Mouse (Mus musculus): Measurements from ENCODE around the gene Polg2. TPM values are rescaled to one million over a fixed set of nuclear protein-coding genes. Genes with fewer than 3 reads are reported as not detected.
A peak's percentile ranks its signal among the peaks of the same experiment; 100 is the strongest.

The Polg2 gene
- polyA plus RNA-seq, 1 experiment from 2014 or later = 13.8 TPM

- no peaks in the 10 kb centered on the region for H3K9me3 ChIP-seq (replicated peaks)
- H3K27ac ChIP-seq (replicated peaks) = no peak overlapping the region
- H3K36me3 ChIP-seq = no peaks in the 10 kb centered on the region
- WGBS = 78% methylated on average over 15 of the region's 15 CpGs
- no peak for ATAC-seq (ENCODE audit: insufficient number of reproducible peaks, low FRiP score, low TSS enrichment, low read depth)
- no peak overlapping the region for H3K4me3 ChIP-seq (replicated peaks)
- 0 out of 2 replicates have a peak, but pooled peaks cover 6% of the 10 kb centered on the region for H3K4me1 ChIP-seq
- H3K27me3 ChIP-seq = no peaks in the 10 kb centered on the region
- no peak overlapping the region for H3K9ac ChIP-seq
- H3K4me2 ChIP-seq (replicated peaks) = no peak overlapping the region
Measured at GRCm38 (mm10) chr11:106723611-106724125, 55.7 kb downstream of the Polg2 start.

DNA sequence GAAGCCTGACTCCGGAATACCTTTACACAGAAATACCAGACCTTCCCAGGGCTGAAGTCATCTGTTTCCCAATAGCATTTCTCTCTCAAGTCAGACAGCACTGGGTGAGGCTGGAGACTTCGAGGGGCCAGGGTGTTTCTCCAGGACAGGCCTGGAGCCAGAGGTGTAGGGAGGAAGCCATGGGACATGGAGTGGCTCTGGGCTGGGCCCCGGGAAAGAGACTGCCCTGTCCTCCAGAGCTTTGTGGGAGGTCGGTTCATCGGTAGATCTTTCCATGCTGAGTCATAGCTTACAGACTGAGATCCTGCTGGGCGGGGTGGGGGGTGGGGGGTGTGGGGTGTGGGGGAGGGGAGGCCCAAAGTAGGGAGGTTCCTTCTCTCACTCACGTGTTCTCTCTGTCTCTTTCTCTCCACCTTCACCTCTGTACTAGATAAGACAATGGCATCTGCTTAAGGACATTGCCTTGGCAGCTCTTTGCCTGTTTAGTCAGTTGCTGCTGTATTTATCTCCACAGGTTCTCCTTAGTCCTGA is 56.4 kb downstream of the Polg2 start:
- H3K27ac ChIP-seq (replicated peaks) = no peak overlapping the region
- no peak for ATAC-seq (ENCODE audit: insufficient number of reproducible peaks, low FRiP score, low TSS enrichment, low read depth)
- H3K4me2 ChIP-seq (replicated peaks) = no peak overlapping the region
- no peaks in the 10 kb centered on the region for H3K9me3 ChIP-seq (replicated peaks)
- 27% methylated on average over 7 of the region's 7 CpGs for WGBS
- no peaks in the 10 kb centered on the region for H3K36me3 ChIP-seq
- no peak overlapping the region for H3K4me3 ChIP-seq (replicated peaks)
- H3K27me3 ChIP-seq = no peaks in the 10 kb centered on the region
- H3K9ac ChIP-seq = no peak overlapping the region
- 0 out of 2 replicates have a peak, but pooled peaks cover 4% of the 10 kb centered on the region for H3K4me1 ChIP-seq

- H3K4me1 ChIP-seq = 0 out of 2 replicates have a peak, but pooled peaks cover 2% of the 10 kb centered on the region
- H3K27me3 ChIP-seq = no peaks in the 10 kb centered on the region
- no peak overlapping the region for H3K4me2 ChIP-seq (replicated peaks)
- no peaks in the 10 kb centered on the region for H3K36me3 ChIP-seq
- H3K4me3 ChIP-seq (replicated peaks) = no peak overlapping the region
- 75% methylated on average over 8 of the region's 8 CpGs for WGBS
- ATAC-seq (ENCODE audit: insufficient number of reproducible peaks, low FRiP score, low TSS enrichment, low read depth) = no peak
- H3K27ac ChIP-seq (replicated peaks) = no peak overlapping the region
- no peaks in the 10 kb centered on the region for H3K9me3 ChIP-seq (replicated peaks)
- no peak overlapping the region for H3K9ac ChIP-seq
Measured at GRCm38 (mm10) chr11:106720379-106720778, 59.0 kb downstream of the Polg2 start.

Small RNA genes within 50 kb of the gene (microRNA-seq; reads per million reads assigned to microRNA genes)
- gene Gm25994 (ENCODE audit: borderline number of aligned reads) (not detected), gene Mir3064 (ENCODE audit: borderline number of aligned reads) (8.4 reads per million, percentile 27 among the genes with 10 or more reads in this experiment)

Other genes starting within 250 kb of the Polg2 start
- gene Tex2, start 166.1 kb downstream of the Polg2 start, polyA plus RNA-seq (2015; fragmentation: Nextera tagmentation; extraction: Ambion mirVana) = 11.7 and 11.9 TPM in 2 replicates
- gene Pecam1, start 28.9 kb downstream of the Polg2 start, polyA plus RNA-seq (2015; fragmentation: Nextera tagmentation; extraction: Ambion mirVana) = 43.6 and 43.7 TPM in 2 replicates
- 2.6 and 3.0 TPM in 2 replicates for gene Milr1, start 28.3 kb downstream of the Polg2 start, polyA plus RNA-seq (2015; fragmentation: Nextera tagmentation; extraction: Ambion mirVana)
- 297 and 314 TPM in 2 replicates for gene Ddx5, start 9.6 kb upstream of the Polg2 start, polyA plus RNA-seq (2015; fragmentation: Nextera tagmentation; extraction: Ambion mirVana)
- 23.1 and 23.6 TPM in 2 replicates for gene Cep95, start 9.7 kb upstream of the Polg2 start, polyA plus RNA-seq (2015; fragmentation: Nextera tagmentation; extraction: Ambion mirVana)
- gene Smurf2, start 141.2 kb upstream of the Polg2 start, polyA plus RNA-seq (2015; fragmentation: Nextera tagmentation; extraction: Ambion mirVana) = 13.1 and 13.2 TPM in 2 replicates
- gene Kpna2, start 220.0 kb upstream of the Polg2 start, polyA plus RNA-seq (2015; fragmentation: Nextera tagmentation; extraction: Ambion mirVana) = 244 and 280 TPM in 2 replicates
- gene 1810010H24Rik, start 246.1 kb upstream of the Polg2 start, polyA plus RNA-seq (2015; fragmentation: Nextera tagmentation; extraction: Ambion mirVana) = 4.7 and 5.0 TPM in 2 replicates